Mouse (Mus musculus): ENCODE results near the gene Crybg2. TPM values are rescaled to one million over a fixed set of nuclear protein-coding genes. Genes with fewer than 3 reads are reported as not detected.

The Crybg2 gene
- total RNA-seq, 4 experiments from 2014 or later, result 0.50 TPM; not detected in 3

Other genes with a start within 250 kb of the Crybg2 start
- 1 to 10 TPM; 4.0 to 6.5 (median 4.7) TPM for gene Rps6ka1, start 173.0 kb upstream of the Crybg2 start, total RNA-seq (2022)
- gene Hmgn2, start 92.2 kb upstream of the Crybg2 start, total RNA-seq (2022), result 100 to 1,000 TPM; 101 to 125 (median 116) TPM
- gene Dhdds, start 59.9 kb upstream of the Crybg2 start, total RNA-seq (2022), result 10 to 100 TPM; 33.6 to 44.8 (median 36.3) TPM
- not detected for gene Lin28a, start 42.0 kb upstream of the Crybg2 start, total RNA-seq (2022)
- not detected for gene Zfp683, start 7.0 kb upstream of the Crybg2 start, total RNA-seq (2022)
- 1 to 10 TPM; 1.6 to 4.8 (median 2.7) TPM for gene Cd52, start 34.3 kb downstream of the Crybg2 start, total RNA-seq (2022)
- gene Ubxn11, start 41.8 kb downstream of the Crybg2 start, total RNA-seq (2022), result 1 to 10 TPM; 1.5 to 3.5 (median 2.5) TPM
- gene Sh3bgrl3, start 68.0 kb downstream of the Crybg2 start, total RNA-seq (2022), result 10 to 100 TPM; 31.3 to 41.3 (median 35.0) TPM
- gene Cep85, start 126.3 kb downstream of the Crybg2 start, total RNA-seq (2022), result 10 to 100 TPM; 58.4 to 62.7 (median 60.5) TPM
- not detected for gene Gm7534, start 142.2 kb downstream of the Crybg2 start, total RNA-seq (2022)
- under 1 TPM in 1 of 4 experiments, not detected in 3; 0.14 TPM for gene Catsper4, start 166.6 kb downstream of the Crybg2 start, total RNA-seq (2022)
- 1 to 10 TPM; 7.5 to 9.2 (median 8.5) TPM for gene Cnksr1, start 177.6 kb downstream of the Crybg2 start, total RNA-seq (2022)
- gene E130218I03Rik, start 182.8 kb downstream of the Crybg2 start, total RNA-seq (2022), result not detected
- 1 to 10 TPM; 3.8 to 4.3 (median 4.0) TPM for gene Zfp593, start 184.8 kb downstream of the Crybg2 start, total RNA-seq (2022)
- gene Gm30191, start 186.1 kb downstream of the Crybg2 start, total RNA-seq (2022), result not detected
- 1 to 10 TPM; 6.1 to 8.0 (median 7.3) TPM for gene Grrp1, start 193.3 kb downstream of the Crybg2 start, total RNA-seq (2022)
- 1 to 10 TPM; 6.2 to 7.6 (median 6.7) TPM for gene Pdik1l, start 227.1 kb downstream of the Crybg2 start, total RNA-seq (2022)